Mouse (Mus musculus) naive thymus-derived CD4-positive, alpha-beta T cell, adult 2 months (primary cell): Measurements from ENCODE around the gene Wwc1.
"Not testable (repeated sequence)": the region's sequence is repeated elsewhere in the genome, so short reads cannot be mapped to it uniquely, and the experiment has no call there.

Source experiments
- DNase-seq: peaks from one replicate; pipeline ENCODE4 v3.0.0-alpha.2; 2011; ENCODE audit warnings: low read depth

The Wwc1 gene

GRCm38 (mm10) chr11:35837156-35838126 is 142.9 kb downstream of the Wwc1 start:
- no peak for DNase-seq

- DNase-seq, result peak; percentile 96
These were observed 146.1 kb downstream of the Wwc1 start, which contains the start of gene Rars for GRCm38 (mm10) chr11:35834022-35834760. TSS of gene Rars (minus strand) at chr11:35834506.

- no peak for DNase-seq
These were observed 147.1 kb downstream of the Wwc1 start for GRCm38 (mm10) chr11:35833270-35833669.

- DNase-seq, result no peak
These were observed 148.2 kb downstream of the Wwc1 start for GRCm38 (mm10) chr11:35832139-35832538.

GRCm38 (mm10) chr11:35827714-35828113 is 152.6 kb downstream of the Wwc1 start:
- DNase-seq, result no peak

- no peak for DNase-seq
These were observed 164.0 kb downstream of the Wwc1 start for GRCm38 (mm10) chr11:35816316-35816715.

GRCm38 (mm10) chr11:35811458-35811857 is 168.9 kb downstream of the Wwc1 start:
- DNase-seq, result no peak

- no peak for DNase-seq
These were observed 179.0 kb downstream of the Wwc1 start for GRCm38 (mm10) chr11:35801332-35801731.

- DNase-seq, result no peak
These were observed 181.5 kb downstream of the Wwc1 start, which contains the start of gene Fbll1 for GRCm38 (mm10) chr11:35798874-35799273. TSS of gene Fbll1 (minus strand) at chr11:35798884.

GRCm38 (mm10) chr11:35798495-35798820 is 181.9 kb downstream of the Wwc1 start:
- DNase-seq, result no peak

- no peak for DNase-seq
These were observed 182.4 kb downstream of the Wwc1 start for GRCm38 (mm10) chr11:35797751-35798494.

GRCm38 (mm10) chr11:35792800-35793199 is 187.5 kb downstream of the Wwc1 start:
- not testable (repeated sequence) for DNase-seq

GRCm38 (mm10) chr11:35788443-35788842 is 191.9 kb downstream of the Wwc1 start:
- DNase-seq, result no peak
